21 mouse cellular contexts compared by ENCODE assay signal in the genomic region with DNA sequence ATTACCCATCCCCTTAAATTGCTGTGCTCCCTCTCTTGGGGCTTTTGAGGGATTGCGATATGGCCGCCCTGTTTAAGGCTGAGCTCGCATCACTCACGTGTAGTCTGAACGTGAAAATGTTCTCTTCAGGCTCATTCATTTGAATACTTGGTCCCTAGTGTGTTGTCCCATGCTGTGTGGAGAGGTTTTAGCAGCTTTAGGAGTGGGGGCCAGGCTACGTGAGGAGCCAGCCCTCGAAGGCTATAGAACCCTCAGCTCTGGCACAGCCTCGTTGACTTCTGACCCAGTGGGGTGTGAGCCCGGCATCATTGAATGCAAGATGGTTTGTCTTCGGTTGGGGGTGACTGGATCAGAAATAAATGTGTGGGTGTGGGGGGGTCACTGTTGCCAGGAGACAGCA.
DNase-seq lines count a peak whose midpoint lies in the region; ATAC-seq lines count a peak whose summit lies in the region.
"Had no signal": no experiment of that assay in that cellular context is flagged by ENCODE, and none has a peak within 500 bp of the region (broad histone marks: within the 10 kb centered on the region; RNA-seq: fewer than 3 reads in every experiment).

No protein-coding gene starts in this region.

- ATAC-seq in forebrain, embryonic 11.5 days (replicated peaks; ENCODE audit: low FRiP score), result 0 out of 2 replicates have a peak, but pooled peaks have one; percentile 24
- 0 out of 2 replicates have a peak, but pooled peaks have one; percentile 27 for ATAC-seq in midbrain, embryonic 12.5 days (ENCODE audit: low FRiP score, low read depth)
- ATAC-seq in hindbrain, embryonic 12.5 days (ENCODE audit: low FRiP score), result 0 out of 2 replicates have a peak, but pooled peaks have one; percentile 35
- peak; percentile 62; the same call in 1 of the 2 replicates for ATAC-seq in limb, embryonic 11.5 days (ENCODE audit: insufficient number of reproducible peaks, low FRiP score, low TSS enrichment, low read depth)
- ATAC-seq: CD4-positive, CD25-positive, alpha-beta regulatory T cell, adult 4 months; intestine, embryonic 16.5 days; liver, postnatal 0 days had no signal

- H3K4me2 ChIP-seq in forebrain, embryonic 11.5 days (ENCODE audit: low read depth, low read length, severe bottlenecking), result no peak overlapping the region
- H3K4me2 ChIP-seq in midbrain, embryonic 12.5 days (replicated peaks), result no peak overlapping the region
- no peak overlapping the region for H3K4me2 ChIP-seq in hindbrain, embryonic 12.5 days (replicated peaks)
- no peak overlapping the region for H3K4me2 ChIP-seq in limb, embryonic 11.5 days (ENCODE audit: low read depth, severe bottlenecking)
- H3K4me2 ChIP-seq: heart, embryonic 13.5 days had no signal

- H3K4me1 ChIP-seq in forebrain, embryonic 11.5 days (replicated peaks; ENCODE audit: control insufficient read depth, insufficient read depth, low read length), result 0 out of 2 replicates have a peak, but pooled peaks cover 2% of the 10 kb centered on the region
- peaks cover 18% of the 10 kb centered on the region for H3K4me1 ChIP-seq in forebrain, embryonic 10.5 days
- H3K4me1 ChIP-seq in midbrain, embryonic 12.5 days, result no peaks in the 10 kb centered on the region
- peaks cover 5% of the 10 kb centered on the region for H3K4me1 ChIP-seq in midbrain, embryonic 10.5 days
- H3K4me1 ChIP-seq in hindbrain, embryonic 12.5 days, result peaks cover 4% of the 10 kb centered on the region; the same call in 1 of the 2 replicates
- peaks cover 6% of the 10 kb centered on the region; the same call in 1 of the 2 replicates for H3K4me1 ChIP-seq in limb, embryonic 11.5 days (ENCODE audit: control insufficient read depth, insufficient read depth, low read length)

- WGBS in forebrain, embryonic 11.5 days, result 59% methylated on average over 10 of the region's 10 CpGs
- 70% methylated on average over 10 of the region's 10 CpGs for WGBS in forebrain, embryonic 10.5 days
- WGBS in midbrain, embryonic 12.5 days, result 58% methylated on average over 10 of the region's 10 CpGs
- WGBS in midbrain, embryonic 10.5 days, result 65% methylated on average over 10 of the region's 10 CpGs
- WGBS in hindbrain, embryonic 12.5 days, result 54% methylated on average over 10 of the region's 10 CpGs
- WGBS in limb, embryonic 11.5 days, result 58% methylated on average over 10 of the region's 10 CpGs

- no peak for DNase-seq in forebrain, embryonic 11.5 days (ENCODE audit: low spot score)
- no peak for DNase-seq in forebrain, embryonic 10.5 days (ENCODE audit: extremely low spot score, low spot score)
- no peak for DNase-seq in midbrain, embryonic 10.5 days (ENCODE audit: low spot score)
- DNase-seq in limb, embryonic 11.5 days (ENCODE audit: low spot score), result peak; percentile 28
- DNase-seq in c-Kit-positive CD71-positive TER-119-positive erythroid progenitor cells, embryonic 14.5 days (ENCODE audit: low spot score), result no peak
- DNase-seq in ovary, adult 18-20 months (ENCODE audit: low spot score), result no peak
- DNase-seq: adrenal gland, postnatal 25 days; cerebellum, adult 2 months; gastrocnemius, postnatal 14 days; heart, adult 18-20 months; heart, postnatal 4 days; liver; liver, postnatal 0 days; lung, postnatal 10 days; right cerebral cortex, postnatal 14 days had no signal

- H3K36me3 ChIP-seq in forebrain, embryonic 11.5 days (ENCODE audit: control insufficient read depth, insufficient read depth, low read length), result no peaks in the 10 kb centered on the region
- no peaks in the 10 kb centered on the region for H3K36me3 ChIP-seq in forebrain, embryonic 10.5 days (replicated peaks)
- H3K36me3 ChIP-seq in midbrain, embryonic 12.5 days, result no peaks in the 10 kb centered on the region
- no peaks in the 10 kb centered on the region for H3K36me3 ChIP-seq in midbrain, embryonic 10.5 days
- H3K36me3 ChIP-seq in hindbrain, embryonic 12.5 days, result no peaks in the 10 kb centered on the region
- no peaks in the 10 kb centered on the region for H3K36me3 ChIP-seq in limb, embryonic 11.5 days (ENCODE audit: control insufficient read depth, insufficient read depth, low read length)
- H3K36me3 ChIP-seq: G1E; heart, embryonic 13.5 days had no signal

- H3K4me3 ChIP-seq in forebrain, embryonic 11.5 days (ENCODE audit: low read depth, low read length), result no peak overlapping the region
- no peak overlapping the region for H3K4me3 ChIP-seq in forebrain, embryonic 10.5 days
- no peak overlapping the region for H3K4me3 ChIP-seq in midbrain, embryonic 12.5 days
- H3K4me3 ChIP-seq in midbrain, embryonic 10.5 days, result no peak overlapping the region
- H3K4me3 ChIP-seq in hindbrain, embryonic 12.5 days, result no peak overlapping the region
- no peak overlapping the region for H3K4me3 ChIP-seq in limb, embryonic 11.5 days (ENCODE audit: low read depth, low read length)
- H3K4me3 ChIP-seq: heart, embryonic 13.5 days had no signal

- H3K9me3 ChIP-seq in forebrain, embryonic 11.5 days (ENCODE audit: control insufficient read depth, low read length), result no peaks in the 10 kb centered on the region
- H3K9me3 ChIP-seq in forebrain, embryonic 10.5 days, result no peaks in the 10 kb centered on the region
- H3K9me3 ChIP-seq in midbrain, embryonic 12.5 days, result no peaks in the 10 kb centered on the region
- H3K9me3 ChIP-seq in midbrain, embryonic 10.5 days (replicated peaks), result no peaks in the 10 kb centered on the region
- H3K9me3 ChIP-seq in hindbrain, embryonic 12.5 days (replicated peaks), result no peaks in the 10 kb centered on the region
- H3K9me3 ChIP-seq in limb, embryonic 11.5 days (ENCODE audit: control insufficient read depth, low read length), result no peaks in the 10 kb centered on the region
- H3K9me3 ChIP-seq: G1E; heart, embryonic 13.5 days had no signal

- H3K27me3 ChIP-seq in forebrain, embryonic 11.5 days (ENCODE audit: control insufficient read depth, insufficient read depth, low read length), result no peaks in the 10 kb centered on the region
- no peaks in the 10 kb centered on the region for H3K27me3 ChIP-seq in forebrain, embryonic 10.5 days (ENCODE audit: poor library complexity, severe bottlenecking)
- no peaks in the 10 kb centered on the region for H3K27me3 ChIP-seq in midbrain, embryonic 12.5 days
- H3K27me3 ChIP-seq in midbrain, embryonic 10.5 days (ENCODE audit: low read depth, poor library complexity, severe bottlenecking), result no peaks in the 10 kb centered on the region
- H3K27me3 ChIP-seq in hindbrain, embryonic 12.5 days, result no peaks in the 10 kb centered on the region
- H3K27me3 ChIP-seq in limb, embryonic 11.5 days (ENCODE audit: control insufficient read depth, insufficient read depth, low read length), result no peaks in the 10 kb centered on the region
- H3K27me3 ChIP-seq: heart, embryonic 13.5 days had no signal

- no peak overlapping the region for H3K27ac ChIP-seq in forebrain, embryonic 11.5 days (ENCODE audit: low read depth, low read length)
- H3K27ac ChIP-seq in forebrain, embryonic 10.5 days, result no peak overlapping the region
- no peak overlapping the region for H3K27ac ChIP-seq in midbrain, embryonic 12.5 days (replicated peaks)
- no peak overlapping the region for H3K27ac ChIP-seq in midbrain, embryonic 10.5 days (replicated peaks)
- peak overlapping the region; percentile 7; the same call in 1 of the 2 replicates for H3K27ac ChIP-seq in hindbrain, embryonic 12.5 days
- H3K27ac ChIP-seq in limb, embryonic 11.5 days (replicated peaks; ENCODE audit: low read depth, low read length), result no peak overlapping the region
- H3K27ac ChIP-seq: heart, embryonic 13.5 days had no signal

- H3K9ac ChIP-seq in forebrain, embryonic 11.5 days (ENCODE audit: low read length), result no peak overlapping the region
- no peak overlapping the region for H3K9ac ChIP-seq in midbrain, embryonic 12.5 days (replicated peaks)
- H3K9ac ChIP-seq in hindbrain, embryonic 12.5 days, result no peak overlapping the region
- H3K9ac ChIP-seq in limb, embryonic 11.5 days (ENCODE audit: low read length), result no peak overlapping the region
- H3K9ac ChIP-seq: heart, embryonic 13.5 days; liver, postnatal 0 days had no signal
